Mouse (Mus musculus): ENCODE data around the gene Mrpl21. TPM values are rescaled to one million over a fixed set of nuclear protein-coding genes. Genes with fewer than 3 reads are reported as not detected.

The Mrpl21 gene
- total and polyA plus RNA-seq, 2 experiments: 41.1 to 46.8 TPM

DNA sequence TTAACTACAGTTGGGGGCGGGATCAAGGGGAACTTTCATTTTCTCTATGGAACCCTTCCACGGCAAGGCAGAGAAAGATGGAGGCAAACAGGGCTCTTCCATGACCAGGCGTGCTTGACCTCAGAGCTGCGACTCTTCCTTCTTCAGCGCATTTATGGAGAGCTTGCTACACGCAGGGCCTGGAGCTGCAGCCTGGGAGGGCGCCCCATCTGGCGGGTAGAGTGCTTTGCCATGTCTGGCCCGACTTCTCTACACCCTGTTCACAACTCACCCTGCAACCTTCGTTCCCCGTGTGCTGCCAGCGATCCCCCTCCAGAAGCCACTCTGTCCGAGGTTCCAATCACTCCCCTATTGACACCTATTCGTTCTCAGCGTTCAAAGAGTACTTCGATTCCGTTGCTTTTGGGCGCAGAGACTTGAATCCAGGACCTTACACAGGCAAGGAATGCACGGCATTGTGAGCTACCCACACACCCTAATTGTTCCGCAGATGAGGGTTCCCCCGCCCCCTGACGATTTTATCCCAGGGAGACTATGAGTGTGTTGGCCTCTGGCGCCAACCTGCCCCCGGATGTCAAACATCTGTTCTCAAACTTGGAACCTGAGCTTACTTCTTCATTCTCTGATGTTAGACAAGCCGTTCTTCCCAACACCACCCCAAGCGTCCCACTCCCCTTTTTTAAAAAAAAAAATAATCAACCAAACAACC, 39.7 kb downstream of the Mrpl21 start, which contains the start of gene Cpt1a:
Gene Cpt1a, plus strand, starts transcription at position 74 of the 709 bp plus-strand sequence.
- Histone ChIP-seq H3K27ac (replicated peaks; ENCODE audit: insufficient read depth, low read depth, low read length) (peak within 1 kb of the TSS; percentile 99), H3K4me3 (ENCODE audit: insufficient read depth, low read depth, low read length) (peak within 1 kb of the TSS; percentile 88), H3K27me3 (ENCODE audit: control insufficient read depth, insufficient read depth, low read length) (no peaks in the 10 kb centered on the region), H3K4me1 (ENCODE audit: control insufficient read depth, insufficient read depth, low read length) (peaks cover 27% of the 10 kb centered on the region), H3K79me2 (ENCODE audit: control insufficient read depth, insufficient read depth, low read length) (no peaks in the 10 kb centered on the region), H3K36me3 (ENCODE audit: control insufficient read depth, insufficient read depth, low read length) (no peaks in the 10 kb centered on the region), H3K9ac (ENCODE audit: low read depth, low read length) (peak within 1 kb of the TSS; percentile 86)
- WGBS: under 1% methylated on average over 26 of the region's 26 CpGs
- DNase-seq (ENCODE audit: extremely low read depth, low read depth, low spot score): peak; percentile 73
- TF ChIP-seq POLR2A (IDR thresholded peaks at IDR 0.05; ENCODE audit: extremely low read depth, insufficient read depth, low read length) (0 out of 2 replicates have a peak, but pooled peaks have one; percentile 20), CTCF (IDR thresholded peaks at IDR 0.05; ENCODE audit: low read depth, low read length) (peak; percentile 70)

DNA sequence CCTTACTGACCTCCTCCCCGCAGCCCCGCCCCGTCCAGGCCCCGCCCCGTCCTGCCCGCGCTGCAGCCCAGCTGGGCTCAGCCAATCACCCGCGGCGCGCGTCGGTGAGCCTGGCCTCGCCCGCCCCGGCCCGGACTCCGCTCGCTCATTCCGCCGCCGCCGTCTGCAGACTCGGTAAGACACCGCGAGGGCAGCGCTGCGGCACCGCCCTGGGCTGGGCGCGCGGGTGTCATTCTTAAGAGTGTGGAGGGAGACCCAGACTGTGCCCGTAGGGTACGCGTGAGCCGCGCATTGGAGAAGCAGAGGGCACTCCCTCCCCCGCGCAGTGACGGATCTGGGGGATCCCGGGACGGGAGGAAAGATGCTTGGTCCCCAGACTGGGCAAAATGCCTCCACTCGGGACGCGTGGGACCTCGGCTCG, 40.5 kb downstream of the Mrpl21 start:
- H3K27ac ChIP-seq (replicated peaks; ENCODE audit: insufficient read depth, low read depth, low read length): peak overlapping the region; percentile 99
- no peaks in the 10 kb centered on the region for H3K36me3 ChIP-seq (ENCODE audit: control insufficient read depth, insufficient read depth, low read length)
- peaks cover 6% of the 10 kb centered on the region for H3K79me2 ChIP-seq (ENCODE audit: control insufficient read depth, insufficient read depth, low read length)
- DNase-seq (ENCODE audit: extremely low read depth, low read depth, low spot score): no peak
- no peak for TF ChIP-seq CTCF (IDR thresholded peaks at IDR 0.05; ENCODE audit: low read depth, low read length)
- peak; percentile 98 for TF ChIP-seq POLR2A (IDR thresholded peaks at IDR 0.05; ENCODE audit: extremely low read depth, insufficient read depth, low read length)
- peak overlapping the region; percentile 88 for H3K4me3 ChIP-seq (ENCODE audit: insufficient read depth, low read depth, low read length)
- no peaks in the 10 kb centered on the region for H3K27me3 ChIP-seq (ENCODE audit: control insufficient read depth, insufficient read depth, low read length)
- H3K4me1 ChIP-seq (ENCODE audit: control insufficient read depth, insufficient read depth, low read length): peaks cover 33% of the 10 kb centered on the region
- H3K9ac ChIP-seq (ENCODE audit: low read depth, low read length): peak overlapping the region; percentile 86
- 1% methylated on average over 47 of the region's 47 CpGs for WGBS

DNA sequence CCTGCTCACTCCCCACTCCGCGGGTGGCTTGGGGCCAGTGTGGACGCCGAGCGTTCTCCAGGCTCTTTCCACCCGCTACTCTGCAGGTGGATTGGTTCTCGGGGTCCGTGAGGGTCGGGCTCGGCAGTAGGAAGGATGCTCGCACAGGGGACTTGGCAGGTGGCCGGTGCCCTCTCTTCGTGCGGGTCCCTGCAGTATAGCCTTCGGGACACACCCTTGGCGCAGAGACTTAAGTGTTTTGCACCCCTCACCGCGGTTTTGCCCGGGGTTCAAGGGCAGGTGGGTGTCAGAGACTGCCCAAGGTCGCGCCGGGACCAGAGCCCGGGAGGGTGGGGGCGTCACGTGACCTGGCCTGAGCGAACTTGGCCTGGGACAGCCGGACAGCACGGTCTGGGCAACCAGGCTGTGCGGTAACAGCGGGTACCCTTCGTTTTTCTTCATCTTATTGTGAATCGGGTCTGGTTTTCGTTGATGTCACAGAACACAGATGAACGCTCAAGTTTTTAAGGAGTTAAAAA, 41.1 kb downstream of the Mrpl21 start:
- H3K27ac ChIP-seq (replicated peaks; ENCODE audit: insufficient read depth, low read depth, low read length): peak overlapping the region; percentile 99
- H3K27me3 ChIP-seq (ENCODE audit: control insufficient read depth, insufficient read depth, low read length): no peaks in the 10 kb centered on the region
- peaks cover 37% of the 10 kb centered on the region for H3K4me1 ChIP-seq (ENCODE audit: control insufficient read depth, insufficient read depth, low read length)
- peak overlapping the region; percentile 88 for H3K4me3 ChIP-seq (ENCODE audit: insufficient read depth, low read depth, low read length)
- peak; percentile 85 for DNase-seq (ENCODE audit: extremely low read depth, low read depth, low spot score)
- peaks cover 3% of the 10 kb centered on the region; the same call in 1 of the 2 replicates for H3K36me3 ChIP-seq (ENCODE audit: control insufficient read depth, insufficient read depth, low read length)
- peak overlapping the region; percentile 86 for H3K9ac ChIP-seq (ENCODE audit: low read depth, low read length)
- peaks cover 12% of the 10 kb centered on the region for H3K79me2 ChIP-seq (ENCODE audit: control insufficient read depth, insufficient read depth, low read length)
- WGBS: under 1% methylated on average over 34 of the region's 34 CpGs
- TF ChIP-seq CTCF (IDR thresholded peaks at IDR 0.05; ENCODE audit: low read depth, low read length): no peak
- TF ChIP-seq POLR2A (IDR thresholded peaks at IDR 0.05; ENCODE audit: extremely low read depth, insufficient read depth, low read length): peak; percentile 69

DNA sequence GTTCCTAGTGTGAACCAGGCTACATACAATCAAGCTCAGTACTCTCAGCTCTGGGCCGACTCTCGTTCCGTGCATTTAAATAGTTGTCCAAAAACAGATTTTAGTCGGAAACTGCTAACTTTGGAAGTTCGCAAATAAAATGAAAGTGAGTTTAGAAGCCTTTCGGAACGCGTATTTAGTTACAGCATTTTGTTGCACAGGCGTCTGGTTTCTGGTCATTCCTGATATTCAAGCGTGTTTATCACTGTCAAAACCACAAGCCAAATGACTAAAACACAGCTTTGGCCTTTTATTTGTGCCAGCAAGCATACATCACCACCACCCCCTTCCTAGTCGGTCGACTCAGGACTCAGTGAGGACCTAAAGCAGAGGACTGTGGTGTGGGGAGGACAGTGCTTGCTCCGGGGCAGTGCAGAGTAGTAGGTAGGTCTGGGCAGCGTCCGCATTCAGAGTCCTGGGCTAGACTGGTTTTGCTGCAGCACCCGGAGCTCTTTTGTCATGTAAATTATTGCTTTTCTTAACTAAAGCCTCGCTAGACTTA, 41.6 kb downstream of the Mrpl21 start:
- H3K4me3 ChIP-seq (ENCODE audit: insufficient read depth, low read depth, low read length): peak overlapping the region; percentile 88
- peaks cover 15% of the 10 kb centered on the region for H3K79me2 ChIP-seq (ENCODE audit: control insufficient read depth, insufficient read depth, low read length)
- peak overlapping the region; percentile 86 for H3K9ac ChIP-seq (ENCODE audit: low read depth, low read length)
- DNase-seq (ENCODE audit: extremely low read depth, low read depth, low spot score): peak; percentile 52
- peak overlapping the region; percentile 99 for H3K27ac ChIP-seq (replicated peaks; ENCODE audit: insufficient read depth, low read depth, low read length)
- peaks cover 3% of the 10 kb centered on the region; the same call in 1 of the 2 replicates for H3K36me3 ChIP-seq (ENCODE audit: control insufficient read depth, insufficient read depth, low read length)
- TF ChIP-seq CTCF (IDR thresholded peaks at IDR 0.05; ENCODE audit: low read depth, low read length) (no peak), POLR2A (IDR thresholded peaks at IDR 0.05; ENCODE audit: extremely low read depth, insufficient read depth, low read length) (no peak)
- peaks cover 36% of the 10 kb centered on the region for H3K4me1 ChIP-seq (ENCODE audit: control insufficient read depth, insufficient read depth, low read length)
- no peaks in the 10 kb centered on the region for H3K27me3 ChIP-seq (ENCODE audit: control insufficient read depth, insufficient read depth, low read length)
- WGBS: under 1% methylated on average over 17 of the region's 17 CpGs

DNA sequence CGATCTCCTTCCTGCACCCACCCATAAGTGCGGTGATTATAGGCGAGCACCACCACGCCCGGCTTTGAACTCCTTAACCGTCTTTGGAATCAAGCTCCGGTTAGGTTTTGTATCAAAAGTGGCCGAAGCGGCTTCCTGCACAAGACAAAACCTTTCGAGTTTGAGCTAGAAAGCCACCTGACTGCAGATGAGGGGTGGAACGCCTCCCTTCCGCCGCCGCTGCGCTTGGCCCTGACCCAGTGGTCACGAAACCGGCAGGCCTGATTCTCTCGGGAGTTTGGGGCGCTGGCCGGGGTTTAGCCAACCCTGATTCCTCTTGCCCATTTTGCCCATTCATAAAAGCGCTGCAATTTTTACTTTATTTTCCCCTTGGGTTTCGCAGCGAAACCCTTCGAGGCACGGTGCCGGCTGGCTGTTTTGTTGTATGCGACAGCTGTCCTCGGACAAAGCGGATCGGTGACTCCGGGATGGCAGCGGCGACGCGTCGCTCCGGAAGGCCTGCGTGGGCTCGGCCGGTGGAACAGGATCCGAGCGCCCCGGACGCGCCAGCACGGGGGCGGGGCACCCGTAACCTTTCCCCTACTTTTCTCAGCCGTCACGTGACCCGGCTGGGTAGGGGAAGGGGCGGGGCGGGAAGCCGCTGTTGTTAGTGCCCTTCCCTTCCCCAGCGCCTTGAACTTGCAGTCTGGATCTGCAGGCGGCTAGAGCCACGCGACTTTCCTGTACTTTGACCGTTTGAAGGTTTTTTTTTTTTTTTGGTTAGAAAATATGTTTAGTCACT, 42.4 kb downstream of the Mrpl21 start:
- peaks cover 23% of the 10 kb centered on the region for H3K79me2 ChIP-seq (ENCODE audit: control insufficient read depth, insufficient read depth, low read length)
- peaks cover 37% of the 10 kb centered on the region for H3K4me1 ChIP-seq (ENCODE audit: control insufficient read depth, insufficient read depth, low read length)
- H3K27ac ChIP-seq (replicated peaks; ENCODE audit: insufficient read depth, low read depth, low read length): peak overlapping the region; percentile 99
- peaks cover 3% of the 10 kb centered on the region; the same call in 1 of the 2 replicates for H3K36me3 ChIP-seq (ENCODE audit: control insufficient read depth, insufficient read depth, low read length)
- under 1% methylated on average over 59 of the region's 59 CpGs for WGBS
- peak overlapping the region; percentile 86 for H3K9ac ChIP-seq (ENCODE audit: low read depth, low read length)
- peak overlapping the region; percentile 88 for H3K4me3 ChIP-seq (ENCODE audit: insufficient read depth, low read depth, low read length)
- H3K27me3 ChIP-seq (ENCODE audit: control insufficient read depth, insufficient read depth, low read length): no peaks in the 10 kb centered on the region
- TF ChIP-seq POLR2A (IDR thresholded peaks at IDR 0.05; ENCODE audit: extremely low read depth, insufficient read depth, low read length) (0 out of 2 replicates have a peak, but pooled peaks have one; percentile 63), CTCF (IDR thresholded peaks at IDR 0.05; ENCODE audit: low read depth, low read length) (no peak)
- DNase-seq (ENCODE audit: extremely low read depth, low read depth, low spot score): peak; percentile 89
